Mouse (Mus musculus): ENCODE measurements around the gene Fbxo6.
A peak's percentile ranks its signal among the peaks of the same experiment; 100 is the strongest.

GRCm38 (mm10) chr4:148168287-148168686 lies 16.3 kb upstream of the Fbxo6 start:
- peak; percentile 89 for TF ChIP-seq CTCF (IDR thresholded peaks at IDR 0.05; ENCODE audit: borderline replicate concordance, extremely low read depth, insufficient read depth, insufficient read length)
- no peak for TF ChIP-seq POLR2A (IDR thresholded peaks at IDR 0.05; ENCODE audit: borderline replicate concordance, extremely low read depth, insufficient read depth, insufficient read length, poor library complexity, severe bottlenecking)

Data from brain, embryonic 14.5 days (tissue).